Comparison of ENCODE assay signal across 15 mouse cellular contexts in the genomic region with DNA sequence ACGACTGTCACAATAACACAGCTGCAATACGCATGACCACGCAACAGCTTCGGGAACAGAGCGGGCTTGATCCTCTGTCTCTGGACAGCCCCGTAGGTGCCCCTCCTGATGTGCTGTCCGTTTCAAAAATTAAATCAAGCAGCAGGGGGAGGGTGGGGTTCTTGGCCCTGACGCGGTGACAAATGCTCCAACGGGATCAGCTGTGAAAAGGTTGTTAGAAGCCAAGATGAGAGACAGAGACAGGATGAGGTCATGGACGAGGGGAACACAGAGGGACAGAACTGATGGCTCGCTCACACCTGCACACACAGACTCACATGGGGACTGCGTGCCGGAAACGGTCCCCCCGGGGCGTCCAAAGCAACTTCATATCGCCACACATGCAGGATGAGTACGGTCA. TPM values are rescaled to one million over a fixed set of nuclear protein-coding genes. Genes with fewer than 3 reads are reported as not detected.
DNase-seq lines count a peak whose midpoint lies in the region; ATAC-seq lines count a peak whose summit lies in the region.
"Had no signal": no experiment of that assay in that cellular context is flagged by ENCODE, and none has a peak within 500 bp of the region (broad histone marks: within the 10 kb centered on the region; RNA-seq: fewer than 3 reads in every experiment).

No protein-coding gene starts in this region.

- H3K36me3 ChIP-seq in hindbrain, embryonic 13.5 days, result peaks cover 15% of the 10 kb centered on the region
- H3K36me3 ChIP-seq: intestine, embryonic 15.5 days had no signal

- peak overlapping the region; percentile 56 for H3K9ac ChIP-seq in hindbrain, embryonic 13.5 days
- H3K9ac ChIP-seq: intestine, embryonic 15.5 days; liver, postnatal 0 days had no signal

- WGBS in hindbrain, embryonic 13.5 days, result 38% methylated on average over 19 of the region's 19 CpGs

- peak overlapping the region; percentile 45 for H3K27ac ChIP-seq in hindbrain, embryonic 13.5 days
- H3K27ac ChIP-seq: intestine, embryonic 15.5 days had no signal

- H3K9me3 ChIP-seq in hindbrain, embryonic 13.5 days, result no peaks in the 10 kb centered on the region
- H3K9me3 ChIP-seq: intestine, embryonic 15.5 days had no signal

- peaks cover 77% of the 10 kb centered on the region for H3K4me1 ChIP-seq in hindbrain, embryonic 13.5 days (replicated peaks)

- H3K4me3 ChIP-seq in hindbrain, embryonic 13.5 days, result no peak overlapping the region
- H3K4me3 ChIP-seq: intestine, embryonic 15.5 days had no signal

- H3K4me2 ChIP-seq in hindbrain, embryonic 13.5 days, result no peak overlapping the region
- H3K4me2 ChIP-seq: intestine, embryonic 15.5 days had no signal

- peak; percentile 17; the same call in 1 of the 2 replicates for ATAC-seq in frontal cortex, adult (ENCODE audit: low TSS enrichment)
- no peak for ATAC-seq in hindbrain, embryonic 13.5 days (ENCODE audit: low FRiP score)
- ATAC-seq: liver, postnatal 0 days had no signal

- no peak for DNase-seq in frontal cortex, postnatal 10 days (ENCODE audit: low spot score in 2 of 2)
- peak; percentile 77 for DNase-seq in retina, postnatal 1 day
- DNase-seq in retina, embryonic 14.5 days (ENCODE audit: low spot score), result no peak
- no peak for DNase-seq in adrenal gland, postnatal 4 days (ENCODE audit: low spot score in 2 of 2)
- DNase-seq in left cerebral cortex, adult 8-10 months (ENCODE audit: low spot score in 2 of 2), result no peak
- DNase-seq: adrenal gland, adult 2 months; cerebellum, adult 9-11 months; heart, postnatal 10 days; layer of hippocampus, adult 9-11 months; liver, postnatal 0 days; right cerebral cortex, postnatal 25 days had no signal

- no peaks in the 10 kb centered on the region for H3K27me3 ChIP-seq in hindbrain, embryonic 13.5 days
- H3K27me3 ChIP-seq: intestine, embryonic 15.5 days had no signal

RNA-seq across cellular contexts. Expression of gene Cntfr, which starts 23.7 kb away (rescaled TPM):
- 24.4 and 27.8 TPM in 2 replicates for polyA plus RNA-seq in hindbrain, embryonic 13.5 days (2015; fragmentation: Nextera tagmentation; extraction: Ambion mirVana)
- 10 to 100 TPM; 46.1 to 52.3 TPM for total RNA-seq in adrenal gland, postnatal 4 days (2021)
- total RNA-seq in left cerebral cortex, adult 8-10 months (2022), result 100 to 1,000 TPM in 3 of 4 experiments, 10 to 100 TPM in 1; 96.7 to 125 (median 111) TPM
- total RNA-seq: monocyte, adult 5-6 weeks had no signal

RNA-seq across cellular contexts. Expression of gene Il11ra1, which starts 26.6 kb away (rescaled TPM):
- 47.6 and 48.5 TPM in 2 replicates for polyA plus RNA-seq in hindbrain, embryonic 13.5 days (2015; fragmentation: Nextera tagmentation; extraction: Ambion mirVana)
- total RNA-seq in adrenal gland, postnatal 4 days (2021), result 10 to 100 TPM; 87.9 to 89.4 TPM
- total RNA-seq in left cerebral cortex, adult 8-10 months (2022), result 10 to 100 TPM; 31.6 to 45.5 (median 38.1) TPM

RNA-seq across cellular contexts. Expression of gene Enho, which starts 33.1 kb away (rescaled TPM):
- 92.0 and 95.2 TPM in 2 replicates for polyA plus RNA-seq in hindbrain, embryonic 13.5 days (2015; fragmentation: Nextera tagmentation; extraction: Ambion mirVana)
- total RNA-seq in adrenal gland, postnatal 4 days (2021), result 1 to 10 TPM; 8.9 to 9.1 TPM
- 10 to 100 TPM; 55.3 to 62.7 (median 59.3) TPM for total RNA-seq in left cerebral cortex, adult 8-10 months (2022)
- total RNA-seq: monocyte, adult 5-6 weeks had no signal

RNA-seq across cellular contexts. Expression of gene Rpp25l, which starts 40.1 kb away (rescaled TPM):
- polyA plus RNA-seq in hindbrain, embryonic 13.5 days (2015; fragmentation: Nextera tagmentation; extraction: Ambion mirVana), result 63.0 and 66.8 TPM in 2 replicates
- total RNA-seq in adrenal gland, postnatal 4 days (2021), result 10 to 100 TPM; 38.2 to 41.5 TPM
- total RNA-seq in left cerebral cortex, adult 8-10 months (2022), result 10 to 100 TPM; 28.4 to 33.9 (median 30.0) TPM

RNA-seq across cellular contexts. Expression of gene Dctn3, which starts 49.8 kb away (rescaled TPM):
- polyA plus RNA-seq in hindbrain, embryonic 13.5 days (2015; fragmentation: Nextera tagmentation; extraction: Ambion mirVana), result 301 and 303 TPM in 2 replicates
- 100 to 1,000 TPM in 1 of 2 experiments, 10 to 100 TPM in 1; 90.7 to 103 TPM for total RNA-seq in adrenal gland, postnatal 4 days (2021)
- total RNA-seq in left cerebral cortex, adult 8-10 months (2022), result 100 to 1,000 TPM; 158 to 167 (median 165) TPM

Comparison
In these comparisons a context has a peak if more than half of its experiments do, and no peak if none do; other contexts are left out.
1. RNA of gene Enho, which starts 33.1 kb away (total RNA-seq): 55.3 to 62.7 TPM in left cerebral cortex, adult 8-10 months; 8.9 to 9.1 TPM in adrenal gland, postnatal 4 days; every median in the first group is over 4 times any median in the second.